Mouse (Mus musculus) bone marrow macrophage, adult 2 months (primary cell): ENCODE results near the gene Gpx4. TPM values are rescaled to one million over a fixed set of nuclear protein-coding genes. Genes with fewer than 3 reads are reported as not detected.

Experiments used
- H3K27ac ChIP-seq: 2 replicates; pipeline ENCODE4 v1.5.1; 2012; ENCODE audit warnings: low read depth, low read length; ENCODE audit not compliant: insufficient read depth
- H3K4me1 ChIP-seq: 2 replicates; pipeline ENCODE4 v1.6.1; 2012; ENCODE audit warnings: low read length; ENCODE audit not compliant: control insufficient read depth, insufficient read depth
- H3K4me3 ChIP-seq: 2 replicates; pipeline ENCODE4 v1.5.1; 2012; ENCODE audit warnings: mild to moderate bottlenecking, low read length, moderate library complexity; ENCODE audit not compliant: insufficient read depth
- CTCF ChIP-seq: IDR thresholded peaks from 2 replicates; pipeline ENCODE4 v1.5.1; 2012; ENCODE audit warnings: low read depth, mild to moderate bottlenecking, low read length, moderate library complexity
- POLR2A ChIP-seq: IDR thresholded peaks from 2 replicates; pipeline ENCODE4 v1.6.1; 2012; ENCODE audit warnings: mild to moderate bottlenecking, low read depth, low read length, borderline replicate concordance
- polyA plus RNA-seq: library from polyadenylated mRNA; stranded (reverse); fragments of >200 nt; gene quantifications from 2 replicates; pipeline ENCODE4 v1.2.4, GENCODE M21; 2012; ENCODE audit not compliant: missing spikeins, insufficient read depth, insufficient read length

The Gpx4 gene
- polyA plus RNA-seq, 1 experiment, result 322 TPM

DNA sequence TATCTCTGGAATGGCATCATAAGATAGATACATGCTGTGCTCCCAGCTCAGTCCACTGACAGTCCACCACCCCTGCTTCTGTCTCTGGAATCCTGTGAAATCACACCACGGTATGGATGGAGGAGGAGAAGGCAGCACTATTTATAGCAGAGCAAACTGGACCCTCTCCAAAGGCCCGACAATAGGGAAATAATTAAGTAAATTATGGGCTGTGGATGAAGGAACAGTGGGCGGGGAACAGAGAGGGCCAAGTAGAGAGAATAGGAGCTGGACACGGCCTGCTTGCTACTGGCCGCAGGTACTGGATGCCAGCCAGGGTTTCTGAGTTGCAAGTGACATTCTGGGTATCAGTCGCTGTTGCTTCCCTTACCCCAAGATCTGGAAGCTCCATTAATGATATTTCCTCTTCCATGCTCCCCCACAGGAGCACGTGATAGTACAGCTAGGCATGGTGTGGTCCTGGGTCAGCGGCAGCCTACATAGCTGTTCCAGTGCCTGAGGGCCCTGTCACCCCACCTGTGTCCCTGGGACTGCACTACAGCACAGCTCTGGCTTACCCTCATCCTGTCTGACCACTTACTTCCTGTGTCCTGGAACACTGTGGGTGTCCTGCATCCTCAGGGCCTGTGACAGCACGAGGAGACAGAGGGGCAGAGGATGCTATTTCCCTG lies 38.0 kb downstream of the Gpx4 start:
- TF ChIP-seq CTCF, result no peak
- TF ChIP-seq POLR2A, result no peak
- Histone ChIP-seq H3K4me1 (peaks cover 32% of the 10 kb centered on the region), H3K4me3 (no peak overlapping the region), H3K27ac (no peak overlapping the region)

DNA sequence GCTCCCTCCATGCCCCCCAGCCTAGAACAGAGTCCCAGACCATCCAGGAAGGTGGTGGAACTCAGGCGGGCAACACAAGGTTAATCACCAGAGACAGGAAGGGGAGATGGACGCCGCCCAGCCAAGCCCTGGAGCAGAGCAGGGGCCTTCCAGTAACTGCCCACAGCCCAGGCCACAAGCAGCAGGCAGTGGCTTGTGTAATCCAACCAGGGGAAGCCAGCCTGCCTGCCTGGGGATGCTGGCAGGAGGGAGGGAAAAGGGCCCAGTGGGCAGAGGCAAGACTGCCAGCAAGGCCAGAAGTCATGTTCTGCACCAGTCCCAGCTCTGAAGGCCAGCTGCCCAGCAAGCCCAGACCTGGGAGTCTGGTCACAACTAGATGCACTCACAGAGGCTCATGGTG lies 39.9 kb downstream of the Gpx4 start:
- peak overlapping the region; percentile 50 for H3K27ac ChIP-seq
- H3K4me3 ChIP-seq, result no peak overlapping the region
- no peak for TF ChIP-seq POLR2A
- no peak for TF ChIP-seq CTCF
- H3K4me1 ChIP-seq, result peaks cover 22% of the 10 kb centered on the region

- no peak overlapping the region for H3K4me3 ChIP-seq
- TF ChIP-seq POLR2A, result no peak
- TF ChIP-seq CTCF, result no peak
- peaks cover 22% of the 10 kb centered on the region for H3K4me1 ChIP-seq
- H3K27ac ChIP-seq, result peak overlapping the region; percentile 25
These were observed 40.5 kb downstream of the Gpx4 start for GRCm38 (mm10) chr10:80087483-80087882.

GRCm38 (mm10) chr10:80089146-80089545 lies 42.2 kb downstream of the Gpx4 start:
- no peak for TF ChIP-seq CTCF
- no peak for TF ChIP-seq POLR2A
- Histone ChIP-seq H3K4me3 (no peak overlapping the region), H3K27ac (no peak overlapping the region), H3K4me1 (peaks cover 22% of the 10 kb centered on the region)

DNA sequence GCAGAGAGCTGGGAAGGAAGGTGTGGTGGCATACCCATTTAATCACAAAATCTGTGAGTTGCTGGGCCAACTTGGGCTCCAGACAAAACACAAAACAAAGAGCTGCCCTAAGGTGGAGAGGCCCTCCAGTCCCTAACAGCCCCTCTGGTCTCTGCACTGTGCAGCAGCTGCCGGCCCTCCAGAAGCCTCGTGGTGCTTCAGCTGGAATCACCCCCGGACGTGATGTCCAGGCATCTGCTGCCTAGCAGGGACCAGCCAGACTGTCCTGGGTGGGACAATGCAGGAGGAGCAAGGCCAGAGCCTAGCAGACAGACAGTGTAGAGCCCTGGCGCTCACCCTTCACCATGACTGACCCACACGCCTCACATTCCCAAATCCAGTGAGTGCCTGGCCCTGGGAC lies 44.6 kb downstream of the Gpx4 start:
- no peak overlapping the region for H3K27ac ChIP-seq
- no peak for TF ChIP-seq CTCF
- TF ChIP-seq POLR2A, result no peak
- H3K4me3 ChIP-seq, result no peak overlapping the region
- peaks cover 34% of the 10 kb centered on the region for H3K4me1 ChIP-seq

DNA sequence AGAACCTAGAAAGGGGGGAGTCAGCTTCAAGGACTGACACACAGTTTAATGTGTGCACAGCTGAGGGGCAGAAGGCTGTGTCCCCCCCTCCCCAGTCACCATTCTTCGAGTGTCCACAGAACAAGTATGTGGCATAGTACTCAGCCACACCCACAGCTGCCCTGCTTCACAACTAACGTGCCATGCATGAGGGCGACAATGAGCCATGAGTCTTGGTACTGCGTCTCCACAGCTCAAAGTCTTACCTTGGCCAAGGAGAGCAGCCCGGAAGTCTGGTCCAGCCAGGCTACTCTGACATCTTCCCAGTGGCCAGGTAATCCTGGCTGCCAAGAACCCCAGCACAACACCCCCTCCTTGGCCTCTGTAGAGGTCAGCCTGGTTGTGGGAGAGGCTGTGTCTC lies 45.7 kb downstream of the Gpx4 start:
- Histone ChIP-seq H3K4me1 (peaks cover 32% of the 10 kb centered on the region), H3K4me3 (no peak overlapping the region), H3K27ac (no peak overlapping the region)
- TF ChIP-seq POLR2A (no peak), CTCF (no peak)

- H3K4me1 ChIP-seq, result peaks cover 39% of the 10 kb centered on the region
- TF ChIP-seq POLR2A (no peak), CTCF (no peak)
- no peak overlapping the region for H3K27ac ChIP-seq
These were observed 47.1 kb downstream of the Gpx4 start for GRCm38 (mm10) chr10:80094085-80094484.

DNA sequence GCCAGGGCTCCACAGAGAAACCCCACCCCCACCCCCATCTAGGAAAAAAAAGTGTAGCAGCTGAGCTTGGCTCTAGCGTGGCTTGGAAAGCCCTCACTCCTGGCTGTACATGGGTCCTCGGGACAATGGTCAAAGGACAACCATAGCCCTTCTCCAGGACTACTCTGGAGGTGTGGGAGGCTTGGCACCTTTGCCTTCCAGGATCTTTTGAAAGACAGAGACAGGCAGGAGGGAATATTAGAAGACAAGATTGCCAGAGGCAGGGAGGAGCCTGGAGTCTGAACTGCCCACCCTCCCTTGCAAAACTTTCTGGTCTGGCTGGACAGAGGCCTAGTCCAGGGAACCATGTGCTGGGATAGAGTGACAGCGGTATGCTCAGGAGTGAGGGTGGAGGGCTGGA lies 47.7 kb downstream of the Gpx4 start:
- TF ChIP-seq CTCF, result no peak
- TF ChIP-seq POLR2A, result no peak
- Histone ChIP-seq H3K4me3 (no peak overlapping the region), H3K27ac (no peak overlapping the region), H3K4me1 (peaks cover 45% of the 10 kb centered on the region)

More at GRCm38 (mm10) chr10:80094085-80094484, 47.1 kb downstream of the Gpx4 start:
- H3K4me3 ChIP-seq, result no peak overlapping the region

DNA sequence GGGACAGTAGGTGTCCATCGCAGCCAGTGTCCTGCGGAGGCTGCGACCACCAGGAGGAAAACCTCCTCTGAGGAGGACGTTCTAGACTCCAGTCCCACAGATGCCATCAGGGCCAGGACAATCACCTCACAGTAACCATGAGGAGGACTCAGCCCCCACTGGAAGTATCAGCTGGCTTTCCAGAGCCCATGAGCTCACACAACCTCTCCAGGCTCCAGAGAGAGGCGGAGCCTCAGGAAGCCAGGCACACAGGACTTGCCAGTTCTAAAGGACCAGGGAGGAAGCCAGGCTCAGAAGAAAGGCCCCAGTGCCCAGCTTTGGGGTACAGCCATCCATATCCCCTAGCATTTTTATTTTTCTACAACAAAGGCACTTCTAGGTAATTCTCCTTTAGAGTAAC lies 48.6 kb downstream of the Gpx4 start:
- Histone ChIP-seq H3K27ac (no peak overlapping the region), H3K4me1 (peaks cover 54% of the 10 kb centered on the region), H3K4me3 (no peak overlapping the region)
- TF ChIP-seq POLR2A (no peak), CTCF (no peak)

GRCm38 (mm10) chr10:80097275-80097674 lies 50.3 kb downstream of the Gpx4 start:
- TF ChIP-seq POLR2A, result no peak
- no peak for TF ChIP-seq CTCF
- Histone ChIP-seq H3K4me3 (no peak overlapping the region), H3K4me1 (peaks cover 64% of the 10 kb centered on the region), H3K27ac (no peak overlapping the region)

DNA sequence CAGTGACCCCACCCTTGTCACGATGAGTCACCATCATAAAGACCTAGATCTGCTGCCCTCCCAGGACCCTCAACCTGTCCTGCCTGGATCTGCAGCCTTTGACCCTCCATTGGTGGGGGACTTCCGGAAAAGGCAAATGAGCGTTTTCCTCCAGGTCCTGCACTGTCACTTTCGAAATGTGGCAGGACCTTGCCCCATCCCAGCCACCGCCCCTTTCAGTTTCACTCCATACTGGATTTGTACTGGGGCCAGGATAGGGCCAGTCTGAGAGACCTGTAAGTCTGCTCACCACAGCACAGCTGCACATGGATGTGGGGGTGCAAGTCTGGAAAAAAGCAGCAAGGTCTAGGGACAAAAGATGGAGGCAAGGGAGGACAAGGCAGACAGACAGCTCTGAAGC lies 51.7 kb downstream of the Gpx4 start:
- peaks cover 74% of the 10 kb centered on the region for H3K4me1 ChIP-seq
- H3K4me3 ChIP-seq, result no peak overlapping the region
- TF ChIP-seq POLR2A (no peak), CTCF (no peak)
- no peak overlapping the region for H3K27ac ChIP-seq
